Mouse (Mus musculus) erythroblast, embryonic 14.5 days (primary cell): ENCODE results near the gene Cdkn2c. TPM values are rescaled to one million over a fixed set of nuclear protein-coding genes. Genes with fewer than 3 reads are reported as not detected.
A peak's percentile ranks its signal among the peaks of the same experiment; 100 is the strongest.
"Not testable (repeated sequence)": the region's sequence is repeated elsewhere in the genome, so short reads cannot be mapped to it uniquely, and the experiment has no call there.

Experiments
- H3K27me3 ChIP-seq: 2 replicates; pipeline ENCODE4 v1.6.1; 2012; ENCODE audit warnings: inconsistent platforms; ENCODE audit not compliant: control insufficient read depth
- H3K36me3 ChIP-seq: 2 replicates; pipeline ENCODE4 v1.6.1; 2012; ENCODE audit warnings: mild to moderate bottlenecking, inconsistent platforms; ENCODE audit not compliant: control insufficient read depth
- H3K4me1 ChIP-seq: 2 replicates; pipeline ENCODE4 v1.6.1; 2012; ENCODE audit warnings: inconsistent platforms; ENCODE audit not compliant: control insufficient read depth
- H3K4me3 ChIP-seq: replicated peaks from 2 replicates; pipeline ENCODE3; 2012; ENCODE audit warnings: moderate library complexity, mild to moderate bottlenecking, inconsistent platforms
- H3K9me3 ChIP-seq: 2 replicates; pipeline ENCODE4 v1.6.1; 2012; ENCODE audit warnings: low read length, inconsistent platforms, mixed read lengths; ENCODE audit not compliant: control insufficient read depth
- GATA1 ChIP-seq: IDR thresholded peaks from 2 replicates; pipeline ENCODE4 v1.6.1; 2012; ENCODE audit warnings: low read length, inconsistent platforms, mixed read lengths
- TAL1 ChIP-seq: IDR thresholded peaks from 3 replicates; pipeline ENCODE4 v1.6.1; 2012; ENCODE audit warnings: low read length, inconsistent platforms, mixed read lengths
- polyA plus RNA-seq: library from polyadenylated mRNA; stranded (reverse); fragments of >175 nt; gene quantifications from 2 replicates; pipeline ENCODE4 v1.2.3, GENCODE M21; 2012

The Cdkn2c gene
- polyA plus RNA-seq: 16.3 and 18.3 TPM in 2 replicates

- peaks cover 39% of the 10 kb centered on the region for H3K27me3 ChIP-seq
- no peaks in the 10 kb centered on the region for H3K9me3 ChIP-seq
- H3K4me3 ChIP-seq: peak within 1 kb of the TSS; percentile 100
- TF ChIP-seq TAL1: no peak
- no peak for TF ChIP-seq GATA1
- H3K36me3 ChIP-seq: peaks cover 18% of the 10 kb centered on the region
- peaks cover 37% of the 10 kb centered on the region for H3K4me1 ChIP-seq
Observed at GRCm38 (mm10) chr4:109666461-109667269, at the start of gene Cdkn2c. Gene Cdkn2c (minus strand): TSS chr4:109667189.

GRCm38 (mm10) chr4:109705349-109705748, 38.4 kb upstream of the Cdkn2c start:
- TF ChIP-seq GATA1: no peak
- TF ChIP-seq TAL1: no peak
- Histone ChIP-seq H3K9me3 (no peaks in the 10 kb centered on the region), H3K4me1 (peaks cover 18% of the 10 kb centered on the region), H3K4me3 (no peak overlapping the region), H3K36me3 (peaks cover 3% of the 10 kb centered on the region; the same call in 1 of the 2 replicates), H3K27me3 (no peaks in the 10 kb centered on the region)

GRCm38 (mm10) chr4:109703568-109703967, 36.6 kb upstream of the Cdkn2c start:
- H3K36me3 ChIP-seq: peaks cover 4% of the 10 kb centered on the region
- H3K4me3 ChIP-seq: no peak overlapping the region
- no peak for TF ChIP-seq TAL1
- no peak for TF ChIP-seq GATA1
- H3K4me1 ChIP-seq: peaks cover 18% of the 10 kb centered on the region
- H3K9me3 ChIP-seq: peaks cover 9% of the 10 kb centered on the region
- H3K27me3 ChIP-seq: no peaks in the 10 kb centered on the region

- H3K4me3 ChIP-seq: not testable (repeated sequence)
- Histone ChIP-seq H3K36me3 (peaks cover 15% of the 10 kb centered on the region), H3K9me3 (peaks cover 21% of the 10 kb centered on the region)
Observed at GRCm38 (mm10) chr4:109700727-109701126, 33.7 kb upstream of the Cdkn2c start.

GRCm38 (mm10) chr4:109692674-109693073, 25.7 kb upstream of the Cdkn2c start:
- H3K27me3 ChIP-seq: no peaks in the 10 kb centered on the region
- peaks cover 5% of the 10 kb centered on the region for H3K4me1 ChIP-seq
- H3K4me3 ChIP-seq: no peak overlapping the region
- H3K9me3 ChIP-seq: peaks cover 21% of the 10 kb centered on the region
- H3K36me3 ChIP-seq: peaks cover 32% of the 10 kb centered on the region
- no peak for TF ChIP-seq GATA1
- no peak for TF ChIP-seq TAL1

More at GRCm38 (mm10) chr4:109700727-109701126, 33.7 kb upstream of the Cdkn2c start:
- not testable (repeated sequence) for H3K27me3 ChIP-seq
- H3K4me1 ChIP-seq: peaks cover 14% of the 10 kb centered on the region

- Histone ChIP-seq H3K9me3 (no peaks in the 10 kb centered on the region), H3K4me1 (peaks cover 41% of the 10 kb centered on the region), H3K4me3 (no peak overlapping the region), H3K27me3 (no peaks in the 10 kb centered on the region), H3K36me3 (peaks cover 46% of the 10 kb centered on the region)
- TF ChIP-seq GATA1: no peak
- no peak for TF ChIP-seq TAL1
Observed at GRCm38 (mm10) chr4:109683561-109683960, 16.6 kb upstream of the Cdkn2c start.

- Histone ChIP-seq H3K36me3 (peaks cover 6% of the 10 kb centered on the region), H3K4me3 (peak overlapping the region; percentile 78), H3K27me3 (no peaks in the 10 kb centered on the region), H3K9me3 (no peaks in the 10 kb centered on the region), H3K4me1 (peaks cover 49% of the 10 kb centered on the region)
- TF ChIP-seq TAL1: no peak
- no peak for TF ChIP-seq GATA1
Observed at GRCm38 (mm10) chr4:109677221-109677620, 10.2 kb upstream of the Cdkn2c start.

- Histone ChIP-seq H3K27me3 (no peaks in the 10 kb centered on the region), H3K4me1 (peaks cover 47% of the 10 kb centered on the region), H3K9me3 (no peaks in the 10 kb centered on the region), H3K4me3 (peak within 1 kb of the TSS; percentile 78), H3K36me3 (peaks cover 6% of the 10 kb centered on the region)
- TF ChIP-seq GATA1 (no peak), TAL1 (no peak)
Observed at GRCm38 (mm10) chr4:109676218-109677215, 9.5 kb upstream of the Cdkn2c start, which contains the start of gene Faf1. Gene Faf1 (plus strand): TSS chr4:109676588.

GRCm38 (mm10) chr4:109674097-109674496, 7.1 kb upstream of the Cdkn2c start:
- peaks cover 37% of the 10 kb centered on the region for H3K4me1 ChIP-seq
- no peaks in the 10 kb centered on the region for H3K27me3 ChIP-seq
- TF ChIP-seq GATA1: no peak
- no peak for TF ChIP-seq TAL1
- H3K9me3 ChIP-seq: no peaks in the 10 kb centered on the region
- H3K4me3 ChIP-seq: no peak overlapping the region
- no peaks in the 10 kb centered on the region for H3K36me3 ChIP-seq
